Mouse (Mus musculus): ENCODE measurements around the gene 5330417C22Rik.
"Not testable (repeated sequence)": the region's sequence is repeated elsewhere in the genome, so short reads cannot be mapped to it uniquely, and the experiment has no call there.

The 5330417C22Rik gene

GRCm38 (mm10) chr3:108536517-108537260 is at the start of gene 5330417C22Rik:
TSS of gene 5330417C22Rik (minus strand) at chr3:108536536.
- DNase-seq: peak; percentile 27

- no peak for DNase-seq
Observed at GRCm38 (mm10) chr3:108584580-108584979, 48.2 kb upstream of the 5330417C22Rik start.

- DNase-seq: no peak
Observed at GRCm38 (mm10) chr3:108574018-108574417, 37.7 kb upstream of the 5330417C22Rik start.

GRCm38 (mm10) chr3:108572309-108573010 is 36.1 kb upstream of the 5330417C22Rik start:
- no peak for DNase-seq

GRCm38 (mm10) chr3:108571443-108572294 is 35.3 kb upstream of the 5330417C22Rik start, which contains the start of gene Taf13:
TSS of gene Taf13 (plus strand) at chr3:108571698.
- peak; percentile 98 for DNase-seq

- DNase-seq: no peak
Observed at GRCm38 (mm10) chr3:108570813-108571212, 34.5 kb upstream of the 5330417C22Rik start.

GRCm38 (mm10) chr3:108569636-108570035 is 33.3 kb upstream of the 5330417C22Rik start:
- not testable (repeated sequence) for DNase-seq

- DNase-seq: no peak
Observed at GRCm38 (mm10) chr3:108567990-108568877, 31.9 kb upstream of the 5330417C22Rik start.

GRCm38 (mm10) chr3:108563309-108563708 is 27.0 kb upstream of the 5330417C22Rik start:
- peak; percentile 89 for DNase-seq

- no peak for DNase-seq
Observed at GRCm38 (mm10) chr3:108562777-108563271, 26.5 kb upstream of the 5330417C22Rik start.

- peak; percentile 99 for DNase-seq
Observed at GRCm38 (mm10) chr3:108562133-108562730, 25.9 kb upstream of the 5330417C22Rik start, which contains the start of gene Tmem167b. TSS of gene Tmem167b (minus strand) at chr3:108562466.

GRCm38 (mm10) chr3:108557888-108558287 is 21.6 kb upstream of the 5330417C22Rik start:
- no peak for DNase-seq

GRCm38 (mm10) chr3:108554587-108555312 is 18.4 kb upstream of the 5330417C22Rik start:
- DNase-seq: peak; percentile 95

- no peak for DNase-seq
Observed at GRCm38 (mm10) chr3:108554111-108554561, 17.8 kb upstream of the 5330417C22Rik start.

GRCm38 (mm10) chr3:108542299-108542698 is 6.0 kb upstream of the 5330417C22Rik start:
- DNase-seq: no peak

GRCm38 (mm10) chr3:108537303-108537702 is 967 bp upstream of the 5330417C22Rik start:
- DNase-seq: peak; percentile 87

- DNase-seq: no peak
Observed at GRCm38 (mm10) chr3:108535896-108536516, 330 bp downstream of the 5330417C22Rik start.

- DNase-seq: no peak
Observed at GRCm38 (mm10) chr3:108533951-108534350, 2.4 kb downstream of the 5330417C22Rik start, which contains the start of gene 1700013F07Rik. TSS of gene 1700013F07Rik (plus strand) at chr3:108534150.

- DNase-seq: peak; percentile 67
Observed at GRCm38 (mm10) chr3:108533114-108533885, 3.0 kb downstream of the 5330417C22Rik start.

All from kidney, postnatal 14 days (tissue).